Mouse (Mus musculus) brain, embryonic 14.5 days (tissue): ENCODE measurements around the gene Slc4a5.

Experiments used
- CTCF ChIP-seq: fragments of 200-500 bp; IDR thresholded peaks from 2 replicates; pipeline ENCODE4 v1.5.1; 2012; ENCODE audit warnings: inconsistent platforms, mild to moderate bottlenecking, moderate library complexity, borderline replicate concordance; ENCODE audit not compliant: insufficient read depth, insufficient read length; ENCODE audit errors: extremely low read depth
- POLR2A ChIP-seq: fragments of 200-500 bp; IDR thresholded peaks from 2 replicates; pipeline ENCODE4 v1.6.1; 2012; ENCODE audit warnings: mild to moderate bottlenecking, inconsistent platforms, borderline replicate concordance; ENCODE audit not compliant: poor library complexity, insufficient read depth, insufficient read length, severe bottlenecking; ENCODE audit errors: extremely low read depth

GRCm38 (mm10) chr6:83300447-83301229 lies 81.0 kb downstream of the Slc4a5 start:
- TF ChIP-seq POLR2A (no peak), CTCF (no peak)
